Comparison of ENCODE assay signal across 8 mouse cellular contexts in genomic region chr19:45229378-45230135, GRCm38 (mm10). TPM values are rescaled to one million over a fixed set of nuclear protein-coding genes. Genes with fewer than 3 reads are reported as not detected.
A peak's percentile ranks its signal among the peaks of the same experiment; 100 is the strongest.
DNase-seq lines count a peak whose midpoint lies in the region; ATAC-seq and TF ChIP-seq lines count a peak whose summit lies in the region.

No protein-coding gene starts in this region.

- H3K27ac ChIP-seq in kidney, adult 2 months (ENCODE audit: insufficient read depth, low read depth, low read length) = no peak overlapping the region
- peak overlapping the region; percentile 96 for H3K27ac ChIP-seq in hindbrain, embryonic 14.5 days
- no peak overlapping the region for H3K27ac ChIP-seq in midbrain, postnatal 0 days (ENCODE audit: low read depth, low read length)

- H3K9ac ChIP-seq in hindbrain, embryonic 14.5 days = peak overlapping the region; percentile 43; the same call in 1 of the 2 replicates
- no peak overlapping the region for H3K9ac ChIP-seq in midbrain, postnatal 0 days (replicated peaks; ENCODE audit: low read length, poor library complexity, severe bottlenecking)

- H3K36me3 ChIP-seq in kidney, adult 2 months (ENCODE audit: control insufficient read depth, insufficient read depth, low read length) = no peaks in the 10 kb centered on the region
- no peaks in the 10 kb centered on the region for H3K36me3 ChIP-seq in hindbrain, embryonic 14.5 days (replicated peaks; ENCODE audit: control insufficient read depth, insufficient read depth)
- H3K36me3 ChIP-seq in midbrain, postnatal 0 days (ENCODE audit: insufficient read depth, low read length) = no peaks in the 10 kb centered on the region

- 3% methylated on average over 33 of the region's 33 CpGs for WGBS in kidney, adult 2 months
- 1% methylated on average over 33 of the region's 33 CpGs for whole genome bisulfite sequencing in hindbrain, embryonic 14.5 days
- 2% methylated on average over 33 of the region's 33 CpGs for WGBS in midbrain, postnatal 0 days

- peak; percentile 15 for DNase-seq in kidney, adult 2 months
- no peak for DNase-seq in kidney, adult 11 months
- DNase-seq in embryo, embryonic 10.5 days (ENCODE audit: low spot score) = peak; percentile 53
- DNase-seq in hindbrain, embryonic 14.5 days (ENCODE audit: low spot score) = no peak
- no peak for DNase-seq in midbrain, postnatal 0 days (ENCODE audit: low spot score)
- DNase-seq in layer of hippocampus, postnatal 25 days (ENCODE audit: extremely low spot score in 1 of 2, low spot score in 1 of 2) = no peak
- DNase-seq in yolk sac, embryonic 10.5 days (ENCODE audit: low spot score) = no peak
- DNase-seq in ovary, postnatal 10 days (ENCODE audit: low spot score) = no peak

- H3K4me2 ChIP-seq in hindbrain, embryonic 14.5 days (replicated peaks) = peak overlapping the region; percentile 54
- H3K4me2 ChIP-seq in midbrain, postnatal 0 days (ENCODE audit: low read depth, low read length, poor library complexity, severe bottlenecking) = 0 out of 2 replicates have a peak overlapping the region, but pooled peaks have one; percentile 12

- H3K4me1 ChIP-seq in kidney, adult 2 months (ENCODE audit: control insufficient read depth, insufficient read depth, low read length) = no peaks in the 10 kb centered on the region
- no peaks in the 10 kb centered on the region for H3K4me1 ChIP-seq in hindbrain, embryonic 14.5 days (replicated peaks; ENCODE audit: control insufficient read depth, insufficient read depth, low read length)
- H3K4me1 ChIP-seq in midbrain, postnatal 0 days (ENCODE audit: insufficient read depth, low read length) = no peaks in the 10 kb centered on the region

- ATAC-seq in hindbrain, embryonic 14.5 days (ENCODE audit: low FRiP score) = no peak
- ATAC-seq in midbrain, postnatal 0 days (ENCODE audit: low FRiP score) = no peak

- no peaks in the 10 kb centered on the region for H3K9me3 ChIP-seq in hindbrain, embryonic 14.5 days (ENCODE audit: control insufficient read depth, low read length)
- H3K9me3 ChIP-seq in midbrain, postnatal 0 days (ENCODE audit: low read length) = no peaks in the 10 kb centered on the region

- H3K4me3 ChIP-seq in kidney, adult 2 months (ENCODE audit: insufficient read depth, low read depth, low read length) = peak overlapping the region; percentile 10; the same call in 1 of the 2 replicates
- peak overlapping the region; percentile 46 for H3K4me3 ChIP-seq in hindbrain, embryonic 14.5 days (replicated peaks; ENCODE audit: low read length)
- no peak overlapping the region for H3K4me3 ChIP-seq in midbrain, postnatal 0 days (ENCODE audit: low read depth, low read length)

- peaks cover 31% of the 10 kb centered on the region for H3K27me3 ChIP-seq in kidney, adult 2 months (replicated peaks; ENCODE audit: control insufficient read depth, insufficient read depth, low read length)
- peaks cover 74% of the 10 kb centered on the region for H3K27me3 ChIP-seq in hindbrain, embryonic 14.5 days (ENCODE audit: control insufficient read depth, insufficient read depth, low read length)
- peaks cover 62% of the 10 kb centered on the region for H3K27me3 ChIP-seq in midbrain, postnatal 0 days (ENCODE audit: insufficient read depth, low read length)

- no peak for TF ChIP-seq POLR2A in kidney, adult 2 months (IDR thresholded peaks at IDR 0.05; ENCODE audit: low read depth, low read length)

- TF ChIP-seq CTCF in kidney, adult 2 months (conservative IDR thresholded peaks at IDR 0.05; ENCODE audit: insufficient read depth, insufficient read length, low read depth, low read length) = no peak
- no peak for TF ChIP-seq CTCF in midbrain, postnatal 0 days (IDR thresholded peaks at IDR 0.05)

RNA-seq across cellular contexts. Expression of gene Lbx1, which starts 6.1 kb away (rescaled TPM):
- polyA plus RNA-seq in kidney, adult 2 months (2012; rRNA removed) = 0.06 TPM in 1 of 2 replicates, not detected in the other
- polyA plus RNA-seq in hindbrain, embryonic 14.5 days (2014; fragmentation: Nextera tagmentation; extraction: Ambion mirVana) = 18.5 and 20.4 TPM in 2 replicates
- 1.3 and 2.1 TPM in 2 replicates for total RNA-seq in midbrain, postnatal 0 days (2014; rRNA removed)
- polyA plus RNA-seq in midbrain, postnatal 0 days (2015; fragmentation: Nextera tagmentation; extraction: Ambion mirVana) = 0.10 TPM in 1 of 2 replicates, not detected in the other
- not detected for total RNA-seq in layer of hippocampus, postnatal 25 days (2021)

Comparison
In these comparisons a context has a peak if more than half of its experiments do, and no peak if none do; other contexts are left out.
1. DNase-seq: peak in kidney, adult 2 months (single experiment) and embryo, embryonic 10.5 days (single experiment); none in kidney, adult 11 months (single experiment), hindbrain, embryonic 14.5 days (single experiment), midbrain, postnatal 0 days (single experiment), layer of hippocampus, postnatal 25 days (0 of 2), yolk sac, embryonic 10.5 days (single experiment) and ovary, postnatal 10 days (single experiment).
2. RNA of gene Lbx1, which starts 6.1 kb away (polyA plus RNA-seq): 18.5 to 20.4 TPM in hindbrain, embryonic 14.5 days; 0.10 TPM in midbrain, postnatal 0 days and 0.06 TPM in kidney, adult 2 months; every median in the first group is over 10 times any median in the second.